Comparison of ENCODE assay signal across 32 mouse cellular contexts in the genomic region with DNA sequence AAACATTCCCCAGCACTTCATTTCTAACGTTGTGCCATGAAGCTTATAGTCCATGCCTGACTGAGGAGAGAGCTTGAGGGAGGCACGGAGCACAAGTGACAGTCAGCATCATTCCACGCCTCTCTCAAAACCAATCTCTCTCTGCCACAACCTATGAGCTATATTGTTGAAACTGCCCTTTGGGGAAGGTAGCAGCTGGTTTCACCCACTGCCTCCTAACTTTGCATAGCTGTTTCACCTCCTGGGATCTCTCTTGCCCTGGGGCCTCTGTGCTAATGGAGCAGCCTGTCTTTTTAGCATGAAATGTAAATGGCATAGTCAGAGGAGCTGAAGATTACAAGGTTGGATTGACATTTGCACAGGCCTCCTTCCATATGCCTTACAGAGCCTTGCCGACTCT. TPM values are rescaled to one million over a fixed set of nuclear protein-coding genes. Genes with fewer than 3 reads are reported as not detected.
DNase-seq lines count a peak whose midpoint lies in the region; ATAC-seq and TF ChIP-seq lines count a peak whose summit lies in the region.
"Had no signal": no experiment of that assay in that cellular context is flagged by ENCODE, and none has a peak within 500 bp of the region (broad histone marks: within the 10 kb centered on the region; RNA-seq: fewer than 3 reads in every experiment).

No protein-coding gene starts in this region.

- no peak for TF ChIP-seq CTCF in hindbrain, postnatal 0 days (IDR thresholded peaks at IDR 0.05; ENCODE audit: low read depth)

- no peaks in the 10 kb centered on the region for H3K9me3 ChIP-seq in hindbrain, embryonic 12.5 days (replicated peaks)
- H3K9me3 ChIP-seq in hindbrain, embryonic 10.5 days: no peaks in the 10 kb centered on the region
- no peaks in the 10 kb centered on the region for H3K9me3 ChIP-seq in neural tube, embryonic 12.5 days
- no peaks in the 10 kb centered on the region for H3K9me3 ChIP-seq in neural tube, embryonic 15.5 days (replicated peaks)
- H3K9me3 ChIP-seq in hindbrain, postnatal 0 days (ENCODE audit: low read length): no peaks in the 10 kb centered on the region
- H3K9me3 ChIP-seq: embryonic facial prominence, embryonic 12.5 days; heart, embryonic 10.5 days; heart, embryonic 15.5 days; liver, embryonic 12.5 days; megakaryocyte, embryonic 14.5 days had no signal

- no peak overlapping the region for H3K4me2 ChIP-seq in hindbrain, embryonic 12.5 days (replicated peaks)
- H3K4me2 ChIP-seq in neural tube, embryonic 12.5 days (replicated peaks): no peak overlapping the region
- no peak overlapping the region for H3K4me2 ChIP-seq in neural tube, embryonic 15.5 days
- H3K4me2 ChIP-seq in hindbrain, postnatal 0 days (ENCODE audit: low read depth, low read length): no peak overlapping the region
- H3K4me2 ChIP-seq: embryonic facial prominence, embryonic 12.5 days; heart, embryonic 15.5 days; liver, embryonic 12.5 days had no signal

- no peak overlapping the region for H3K27ac ChIP-seq in hindbrain, embryonic 12.5 days
- no peak overlapping the region for H3K27ac ChIP-seq in hindbrain, embryonic 10.5 days
- H3K27ac ChIP-seq in neural tube, embryonic 12.5 days: no peak overlapping the region
- H3K27ac ChIP-seq in neural tube, embryonic 15.5 days (replicated peaks): no peak overlapping the region
- H3K27ac ChIP-seq in hindbrain, postnatal 0 days: no peak overlapping the region
- H3K27ac ChIP-seq: embryonic facial prominence, embryonic 12.5 days; heart, embryonic 10.5 days; heart, embryonic 15.5 days; kidney, postnatal 0 days; liver, embryonic 12.5 days had no signal

- H3K4me3 ChIP-seq in hindbrain, embryonic 12.5 days: no peak overlapping the region
- no peak overlapping the region for H3K4me3 ChIP-seq in hindbrain, embryonic 10.5 days
- no peak overlapping the region for H3K4me3 ChIP-seq in neural tube, embryonic 12.5 days
- no peak overlapping the region for H3K4me3 ChIP-seq in neural tube, embryonic 15.5 days (replicated peaks)
- no peak overlapping the region for H3K4me3 ChIP-seq in hindbrain, postnatal 0 days (ENCODE audit: low read length)
- H3K4me3 ChIP-seq: embryonic facial prominence, embryonic 12.5 days; heart, embryonic 10.5 days; heart, embryonic 15.5 days; liver, embryonic 12.5 days; megakaryocyte, embryonic 14.5 days had no signal

- WGBS in hindbrain, embryonic 12.5 days: 53% methylated on average over 4 of the region's 4 CpGs
- WGBS in hindbrain, embryonic 10.5 days: 80% methylated on average over 3 of the region's 4 CpGs
- WGBS in neural tube, embryonic 12.5 days: 56% methylated on average over 4 of the region's 4 CpGs
- WGBS in neural tube, embryonic 15.5 days: 45% methylated on average over 4 of the region's 4 CpGs
- WGBS in hindbrain, postnatal 0 days: 41% methylated on average over 4 of the region's 4 CpGs

- H3K9ac ChIP-seq in hindbrain, embryonic 12.5 days: no peak overlapping the region
- no peak overlapping the region for H3K9ac ChIP-seq in neural tube, embryonic 12.5 days
- no peak overlapping the region for H3K9ac ChIP-seq in neural tube, embryonic 15.5 days (replicated peaks)
- no peak overlapping the region for H3K9ac ChIP-seq in hindbrain, postnatal 0 days (replicated peaks; ENCODE audit: low read length)
- H3K9ac ChIP-seq: embryonic facial prominence, embryonic 12.5 days; heart, embryonic 15.5 days; liver, embryonic 12.5 days; liver, postnatal 0 days had no signal

- no peak for DNase-seq in hindbrain, embryonic 10.5 days (ENCODE audit: low spot score)
- DNase-seq in adipocyte (ENCODE audit: low spot score): peak; percentile 42
- peak; percentile 13 for DNase-seq in hindbrain, postnatal 0 days (ENCODE audit: low spot score)
- DNase-seq in left cerebral cortex, adult 8-10 months (ENCODE audit: low spot score in 2 of 2): no peak
- DNase-seq: cerebellum, adult 18-20 months; cerebellum, postnatal 25 days; gastrocnemius, postnatal 25 days; kidney, adult 8-10 months; kidney, postnatal 4 days; left cerebral cortex, postnatal 4 days; liver, postnatal 0 days; lung, postnatal 4 days; right cerebral cortex, adult 18-20 months; spleen, adult 18-20 months; thymus, adult 2 months; thymus, postnatal 36 days had no signal

- no peaks in the 10 kb centered on the region for H3K27me3 ChIP-seq in hindbrain, embryonic 12.5 days
- no peaks in the 10 kb centered on the region for H3K27me3 ChIP-seq in hindbrain, embryonic 10.5 days (ENCODE audit: insufficient read depth, poor library complexity, severe bottlenecking)
- no peaks in the 10 kb centered on the region for H3K27me3 ChIP-seq in neural tube, embryonic 12.5 days (replicated peaks)
- H3K27me3 ChIP-seq in neural tube, embryonic 15.5 days (replicated peaks): no peaks in the 10 kb centered on the region
- no peaks in the 10 kb centered on the region for H3K27me3 ChIP-seq in hindbrain, postnatal 0 days (ENCODE audit: insufficient read depth, low read length)
- H3K27me3 ChIP-seq: embryonic facial prominence, embryonic 12.5 days; heart, embryonic 15.5 days; liver, embryonic 12.5 days had no signal

- no peaks in the 10 kb centered on the region for H3K4me1 ChIP-seq in hindbrain, embryonic 12.5 days
- H3K4me1 ChIP-seq in hindbrain, embryonic 10.5 days (replicated peaks): no peaks in the 10 kb centered on the region
- no peaks in the 10 kb centered on the region for H3K4me1 ChIP-seq in neural tube, embryonic 12.5 days
- no peaks in the 10 kb centered on the region for H3K4me1 ChIP-seq in neural tube, embryonic 15.5 days
- no peaks in the 10 kb centered on the region for H3K4me1 ChIP-seq in hindbrain, postnatal 0 days (ENCODE audit: insufficient read depth, low read length)
- H3K4me1 ChIP-seq: embryonic facial prominence, embryonic 12.5 days; heart, embryonic 10.5 days; heart, embryonic 15.5 days; liver, embryonic 12.5 days had no signal

- no peaks in the 10 kb centered on the region for H3K36me3 ChIP-seq in hindbrain, embryonic 12.5 days
- no peaks in the 10 kb centered on the region for H3K36me3 ChIP-seq in hindbrain, embryonic 10.5 days
- no peaks in the 10 kb centered on the region for H3K36me3 ChIP-seq in neural tube, embryonic 12.5 days
- no peaks in the 10 kb centered on the region for H3K36me3 ChIP-seq in neural tube, embryonic 15.5 days
- no peaks in the 10 kb centered on the region for H3K36me3 ChIP-seq in hindbrain, postnatal 0 days (ENCODE audit: insufficient read depth, low read length)
- H3K36me3 ChIP-seq: embryonic facial prominence, embryonic 12.5 days; heart, embryonic 10.5 days; heart, embryonic 15.5 days; liver, embryonic 12.5 days had no signal

- ATAC-seq in hindbrain, embryonic 12.5 days (ENCODE audit: low FRiP score): peak; percentile 73
- peak; percentile 49; the same call in 1 of the 2 replicates for ATAC-seq in neural tube, embryonic 12.5 days (ENCODE audit: low FRiP score, low read depth)
- ATAC-seq in neural tube, embryonic 15.5 days (ENCODE audit: low FRiP score): no peak
- 0 out of 2 replicates have a peak, but pooled peaks have one; percentile 24 for ATAC-seq in hindbrain, postnatal 0 days
- ATAC-seq in cerebellum, adult (ENCODE audit: insufficient number of reproducible peaks, low FRiP score, low TSS enrichment): no peak
- ATAC-seq: CD4-positive, CD25-positive, alpha-beta regulatory T cell, adult 4 months; forebrain, embryonic 14.5 days; intestine, embryonic 16.5 days; liver, embryonic 12.5 days; liver, postnatal 0 days; lung, postnatal 0 days had no signal

RNA-seq across cellular contexts. Expression of a gene that starts 21.4 kb away (rescaled TPM):
- 0.10 and 0.16 TPM in 2 replicates for polyA plus RNA-seq in hindbrain, embryonic 12.5 days (2016; fragmentation: Nextera tagmentation; extraction: Ambion mirVana)
- 0.31 and 0.45 TPM in 2 replicates for polyA plus RNA-seq in hindbrain, embryonic 10.5 days (2016; fragmentation: Nextera tagmentation; extraction: Ambion mirVana)
- polyA plus RNA-seq in neural tube, embryonic 12.5 days (2016; fragmentation: Nextera tagmentation; extraction: Ambion mirVana): 0.05 TPM in 2 replicates
- polyA plus RNA-seq in neural tube, embryonic 15.5 days (2015; fragmentation: Nextera tagmentation; extraction: Ambion mirVana): 1.2 and 2.6 TPM in 2 replicates
- total RNA-seq in hindbrain, postnatal 0 days (2014; rRNA removed): 1.3 and 1.7 TPM in 2 replicates
- 0.64 and 0.87 TPM in 2 replicates for polyA plus RNA-seq in hindbrain, postnatal 0 days (2015; fragmentation: Nextera tagmentation; extraction: Ambion mirVana)
- total RNA-seq in left cerebral cortex, adult 8-10 months (2022): under 1 TPM; 0.11 to 0.65 (median 0.34) TPM
- total RNA-seq: gastrocnemius, postnatal 25 days had no signal
- polyA plus RNA-seq: forebrain, embryonic 14.5 days had no signal

RNA-seq across cellular contexts. Expression of a gene that starts 43.6 kb away (rescaled TPM):
- 1.8 and 2.0 TPM in 2 replicates for polyA plus RNA-seq in hindbrain, embryonic 12.5 days (2016; fragmentation: Nextera tagmentation; extraction: Ambion mirVana)
- 8.6 and 8.7 TPM in 2 replicates for polyA plus RNA-seq in hindbrain, embryonic 10.5 days (2016; fragmentation: Nextera tagmentation; extraction: Ambion mirVana)
- polyA plus RNA-seq in neural tube, embryonic 12.5 days (2016; fragmentation: Nextera tagmentation; extraction: Ambion mirVana): 1.8 and 2.2 TPM in 2 replicates
- 11.7 TPM in 1 of 2 replicates, not detected in the other for polyA plus RNA-seq in neural tube, embryonic 15.5 days (2015; fragmentation: Nextera tagmentation; extraction: Ambion mirVana)
- 0.05 and 0.22 TPM in 2 replicates for total RNA-seq in hindbrain, postnatal 0 days (2014; rRNA removed)
- 0.13 and 0.54 TPM in 2 replicates for polyA plus RNA-seq in hindbrain, postnatal 0 days (2015; fragmentation: Nextera tagmentation; extraction: Ambion mirVana)
- 1 to 10 TPM in 3 of 4 experiments, under 1 TPM in 1; 0.82 to 2.1 (median 1.2) TPM for total RNA-seq in left cerebral cortex, adult 8-10 months (2022)
- total RNA-seq: adrenal gland, adult 2 months; gastrocnemius, postnatal 25 days; heart, postnatal 25 days; left cerebral cortex, postnatal 4 days had no signal
- polyA plus RNA-seq: adrenal gland, adult 2 months; forebrain, embryonic 14.5 days had no signal

RNA-seq across cellular contexts. Expression of a gene that starts 55.6 kb away (rescaled TPM):
- polyA plus RNA-seq in hindbrain, embryonic 12.5 days (2016; fragmentation: Nextera tagmentation; extraction: Ambion mirVana): 25.1 and 30.2 TPM in 2 replicates
- 8.5 and 8.7 TPM in 2 replicates for polyA plus RNA-seq in hindbrain, embryonic 10.5 days (2016; fragmentation: Nextera tagmentation; extraction: Ambion mirVana)
- 25.8 and 28.0 TPM in 2 replicates for polyA plus RNA-seq in neural tube, embryonic 12.5 days (2016; fragmentation: Nextera tagmentation; extraction: Ambion mirVana)
- polyA plus RNA-seq in neural tube, embryonic 15.5 days (2015; fragmentation: Nextera tagmentation; extraction: Ambion mirVana): 13.9 and 19.4 TPM in 2 replicates
- 29.5 and 33.6 TPM in 2 replicates for total RNA-seq in hindbrain, postnatal 0 days (2014; rRNA removed)
- polyA plus RNA-seq in hindbrain, postnatal 0 days (2015; fragmentation: Nextera tagmentation; extraction: Ambion mirVana): 21.6 and 22.9 TPM in 2 replicates
- total RNA-seq in left cerebral cortex, adult 8-10 months (2022): 10 to 100 TPM; 28.5 to 31.1 (median 29.3) TPM

Comparison
In these comparisons a context has a peak if more than half of its experiments do, and no peak if none do; other contexts are left out.
1. ATAC-seq: peak in hindbrain, embryonic 12.5 days (single experiment), neural tube, embryonic 12.5 days (single experiment) and hindbrain, postnatal 0 days (single experiment); none in neural tube, embryonic 15.5 days (single experiment) and cerebellum, adult (single experiment).
2. DNase-seq: peak in adipocyte (single experiment) and hindbrain, postnatal 0 days (single experiment); none in hindbrain, embryonic 10.5 days (single experiment) and left cerebral cortex, adult 8-10 months (0 of 2).